In the genomic region with DNA sequence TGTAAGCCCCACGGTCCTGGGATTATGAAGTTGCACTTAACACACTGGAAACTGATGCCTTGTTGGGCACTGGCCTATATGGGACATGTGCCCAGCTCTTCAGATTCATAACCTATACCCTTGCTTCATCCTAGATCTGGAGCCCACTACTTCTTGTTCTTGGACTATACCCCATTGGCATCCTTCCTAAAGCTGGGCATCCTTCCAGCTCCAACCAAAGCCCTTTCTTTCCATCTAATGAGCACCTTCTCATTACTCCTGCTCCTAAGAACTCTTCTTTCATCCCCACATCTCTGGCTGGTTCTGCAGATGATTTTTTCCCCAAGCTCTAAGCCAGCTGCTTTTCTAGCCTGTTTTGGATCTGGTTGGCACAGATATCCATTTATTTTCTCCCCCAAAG, we compare ENCODE assay signal across 20 mouse cellular contexts.
A peak's percentile ranks its signal among the peaks of the same experiment; 100 is the strongest.
DNase-seq lines count a peak whose midpoint lies in the region; ATAC-seq and TF ChIP-seq lines count a peak whose summit lies in the region.
"Had no signal": no experiment of that assay in that cellular context is flagged by ENCODE, and none has a peak within 500 bp of the region (broad histone marks: within the 10 kb centered on the region; RNA-seq: fewer than 3 reads in every experiment).

No protein-coding gene starts in this region.

- 69% methylated on average over 1 of the region's 1 CpGs for WGBS in forebrain, embryonic 14.5 days
- WGBS in forebrain, postnatal 0 days, result 57% methylated on average over 1 of the region's 1 CpGs

- H3K27me3 ChIP-seq in forebrain, embryonic 14.5 days (replicated peaks; ENCODE audit: control insufficient read depth, insufficient read depth, low read length), result no peaks in the 10 kb centered on the region
- no peaks in the 10 kb centered on the region for H3K27me3 ChIP-seq in forebrain, postnatal 0 days (ENCODE audit: insufficient read depth, low read length)
- H3K27me3 ChIP-seq: embryonic facial prominence, embryonic 12.5 days; embryonic facial prominence, embryonic 15.5 days; forebrain, embryonic 15.5 days; hindbrain, embryonic 12.5 days; hindbrain, embryonic 15.5 days had no signal

- no peak overlapping the region for H3K4me3 ChIP-seq in forebrain, embryonic 14.5 days (ENCODE audit: low read depth, low read length)
- H3K4me3 ChIP-seq in forebrain, postnatal 0 days (ENCODE audit: low read depth, low read length), result no peak overlapping the region
- H3K4me3 ChIP-seq: embryonic facial prominence, embryonic 12.5 days; embryonic facial prominence, embryonic 15.5 days; forebrain, embryonic 15.5 days; hindbrain, embryonic 12.5 days; hindbrain, embryonic 15.5 days had no signal

- H3K4me1 ChIP-seq in forebrain, embryonic 14.5 days (ENCODE audit: control insufficient read depth, insufficient read depth, low read length), result no peaks in the 10 kb centered on the region
- no peaks in the 10 kb centered on the region for H3K4me1 ChIP-seq in forebrain, postnatal 0 days (ENCODE audit: insufficient read depth)
- H3K4me1 ChIP-seq: embryonic facial prominence, embryonic 15.5 days; forebrain, embryonic 15.5 days; hindbrain, embryonic 12.5 days; hindbrain, embryonic 15.5 days had no signal

- DNase-seq in forebrain, embryonic 14.5 days (ENCODE audit: low spot score), result peak; percentile 25
- DNase-seq in forebrain, postnatal 0 days, result no peak
- peak; percentile 46 for DNase-seq in left cerebral cortex, postnatal 4 days
- no peak for DNase-seq in left cerebral cortex, adult 11 months (ENCODE audit: low spot score)
- peak; percentile 28 for DNase-seq in telencephalon, adult 2 months (ENCODE audit: low read depth, low spot score)
- no peak for DNase-seq in gastrocnemius, postnatal 4 days (ENCODE audit: low spot score in 2 of 2)
- DNase-seq: adrenal gland, adult 2 months; adrenal gland, postnatal 14 days; cerebellum, adult 11 months; cerebellum, adult 8-10 months; cerebellum, postnatal 25 days; gastrocnemius, postnatal 25 days had no signal

- no peak overlapping the region for H3K9ac ChIP-seq in forebrain, embryonic 14.5 days (ENCODE audit: low read length)
- no peak overlapping the region for H3K9ac ChIP-seq in forebrain, postnatal 0 days
- H3K9ac ChIP-seq: embryonic facial prominence, embryonic 12.5 days; embryonic facial prominence, embryonic 15.5 days; forebrain, embryonic 15.5 days; hindbrain, embryonic 12.5 days; hindbrain, embryonic 15.5 days had no signal

- ATAC-seq in forebrain, embryonic 14.5 days, result no peak
- no peak for ATAC-seq in forebrain, postnatal 0 days
- ATAC-seq: CD4-positive, CD25-positive, alpha-beta regulatory T cell, adult 4 months; forebrain, embryonic 15.5 days; intestine, postnatal 0 days had no signal

- no peak overlapping the region for H3K27ac ChIP-seq in forebrain, embryonic 14.5 days (ENCODE audit: low read depth, low read length)
- H3K27ac ChIP-seq in forebrain, postnatal 0 days (ENCODE audit: low read depth, low read length), result no peak overlapping the region
- H3K27ac ChIP-seq: embryonic facial prominence, embryonic 12.5 days; embryonic facial prominence, embryonic 15.5 days; forebrain, embryonic 15.5 days; hindbrain, embryonic 12.5 days; hindbrain, embryonic 15.5 days had no signal

- intact Hi-C loops in left cerebral cortex, postnatal 4 days (cut with DNase I), result no loop called here

- H3K9me3 ChIP-seq in forebrain, embryonic 14.5 days (replicated peaks; ENCODE audit: control insufficient read depth, low read length), result no peaks in the 10 kb centered on the region
- H3K9me3 ChIP-seq in forebrain, postnatal 0 days (ENCODE audit: low read length), result no peaks in the 10 kb centered on the region
- H3K9me3 ChIP-seq: embryonic facial prominence, embryonic 12.5 days; embryonic facial prominence, embryonic 15.5 days; forebrain, embryonic 15.5 days; hindbrain, embryonic 12.5 days; hindbrain, embryonic 15.5 days had no signal

- H3K36me3 ChIP-seq in forebrain, embryonic 14.5 days (ENCODE audit: control insufficient read depth, insufficient read depth, low read length), result no peaks in the 10 kb centered on the region
- H3K36me3 ChIP-seq in forebrain, postnatal 0 days (ENCODE audit: insufficient read depth), result no peaks in the 10 kb centered on the region
- H3K36me3 ChIP-seq: embryonic facial prominence, embryonic 12.5 days; embryonic facial prominence, embryonic 15.5 days; forebrain, embryonic 15.5 days; hindbrain, embryonic 12.5 days; hindbrain, embryonic 15.5 days had no signal

- TF ChIP-seq CTCF in forebrain, postnatal 0 days (IDR thresholded peaks at IDR 0.05; ENCODE audit: low read depth), result no peak

- H3K4me2 ChIP-seq in forebrain, embryonic 14.5 days (ENCODE audit: low read length), result no peak overlapping the region
- H3K4me2 ChIP-seq in forebrain, postnatal 0 days (ENCODE audit: low read depth), result no peak overlapping the region
- H3K4me2 ChIP-seq: embryonic facial prominence, embryonic 12.5 days; embryonic facial prominence, embryonic 15.5 days; forebrain, embryonic 15.5 days; heart, embryonic 11.5 days; hindbrain, embryonic 12.5 days; hindbrain, embryonic 15.5 days had no signal

Comparison
In these comparisons a context has a peak if more than half of its experiments do, and no peak if none do; other contexts are left out.
1. DNase-seq: peak in forebrain, embryonic 14.5 days (single experiment), left cerebral cortex, postnatal 4 days (single experiment) and telencephalon, adult 2 months (single experiment); none in forebrain, postnatal 0 days (single experiment), left cerebral cortex, adult 11 months (single experiment) and gastrocnemius, postnatal 4 days (0 of 2).